Mouse (Mus musculus) right cerebral cortex, postnatal 14 days (tissue): ENCODE results near the gene Gnb1.
"Not testable (repeated sequence)": the region's sequence is repeated elsewhere in the genome, so short reads cannot be mapped to it uniquely, and the experiment has no call there.

ENCODE experiments used
- DNase-seq: peaks from one replicate; pipeline ENCODE4 v3.0.0; 2022

The Gnb1 gene

DNA sequence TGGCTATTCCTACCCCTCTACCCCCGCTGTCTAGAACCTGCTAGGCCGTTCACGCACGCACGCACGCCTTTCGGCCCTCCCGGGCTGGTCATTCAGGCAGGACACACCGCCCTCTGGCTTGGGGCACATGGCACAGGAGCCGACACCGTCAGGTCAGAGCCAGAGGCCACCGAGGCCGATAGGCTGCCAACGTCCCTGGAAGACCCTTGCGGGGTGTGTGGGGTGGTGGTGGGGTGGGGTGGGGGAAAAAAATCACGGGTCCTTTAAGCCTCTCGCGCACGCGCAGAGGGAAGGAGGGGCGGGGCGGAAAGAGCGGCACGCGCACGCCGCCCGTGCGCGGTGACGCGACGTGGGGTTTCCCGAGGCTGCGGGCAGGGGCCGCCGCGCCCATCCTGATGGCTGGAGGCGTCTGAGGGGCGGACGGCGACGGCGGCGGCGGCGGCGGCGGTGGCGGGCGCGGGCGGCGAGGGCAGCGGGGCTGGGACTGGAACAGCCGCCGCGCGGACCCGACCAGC is at the start of gene Gnb1:
Gene Gnb1 (plus strand): TSS at position 372 of the 515 bp plus-strand sequence.
- peak; percentile 98 for DNase-seq

DNA sequence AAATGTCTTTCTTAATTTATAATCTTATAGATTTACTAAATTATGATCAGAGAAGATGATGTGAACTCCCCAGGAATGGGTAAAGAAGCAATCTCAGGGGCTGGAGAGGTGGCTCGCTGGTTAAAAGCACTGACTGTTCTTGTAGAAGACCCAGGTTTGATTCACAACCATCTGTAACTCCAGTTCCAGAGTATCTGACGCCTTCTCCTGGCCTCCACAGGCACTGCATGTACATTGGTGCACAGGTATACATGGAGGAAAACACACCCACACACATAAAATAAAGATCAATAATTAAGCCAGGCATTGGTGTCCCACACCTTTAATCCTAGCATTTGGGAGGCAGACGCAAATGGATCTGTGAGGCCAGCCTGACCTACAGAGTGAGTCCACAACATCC is 48.4 kb upstream of the Gnb1 start:
- no peak for DNase-seq

DNA sequence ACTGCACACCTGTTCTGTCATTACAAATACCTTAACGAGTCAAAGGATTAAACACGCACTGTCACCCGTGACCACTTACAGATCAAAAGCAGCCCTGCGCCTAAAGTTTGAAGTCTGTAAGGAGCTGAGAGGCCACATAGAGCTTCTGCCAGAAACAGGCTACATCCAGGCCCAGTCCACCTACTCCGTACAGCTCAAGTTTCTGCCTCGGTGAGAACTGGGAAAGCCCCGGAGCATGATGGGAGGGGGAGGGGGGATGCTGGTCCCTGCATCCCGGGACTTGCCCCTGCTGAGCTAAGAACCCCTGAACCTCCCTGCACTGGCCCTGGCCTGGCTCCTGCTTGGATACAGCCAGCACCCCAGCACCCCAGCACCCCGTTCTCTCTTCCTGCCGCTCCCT is 39.6 kb upstream of the Gnb1 start:
- no peak for DNase-seq

DNA sequence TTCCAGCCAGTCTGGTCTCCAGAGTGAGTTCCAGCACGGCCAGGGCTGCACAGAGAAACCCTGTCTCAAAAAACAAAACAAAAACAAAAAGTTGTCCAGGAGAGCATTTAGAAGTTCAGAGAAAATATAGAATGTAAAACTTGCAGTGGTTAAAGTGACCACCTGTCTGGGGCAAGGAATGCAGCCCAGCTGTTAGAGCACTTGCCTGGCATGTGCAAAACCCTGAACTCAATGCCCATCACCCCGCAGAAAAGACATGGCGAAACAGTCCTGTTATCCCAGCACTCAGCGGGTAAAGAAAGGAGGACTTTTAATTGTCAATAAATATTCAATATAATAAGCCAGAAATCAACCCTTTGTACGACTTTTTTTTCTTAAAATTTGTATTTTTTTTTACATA is 32.6 kb upstream of the Gnb1 start:
- DNase-seq: no peak

GRCm38 (mm10) chr4:155463050-155463449 is 28.1 kb upstream of the Gnb1 start:
- DNase-seq: no peak

DNA sequence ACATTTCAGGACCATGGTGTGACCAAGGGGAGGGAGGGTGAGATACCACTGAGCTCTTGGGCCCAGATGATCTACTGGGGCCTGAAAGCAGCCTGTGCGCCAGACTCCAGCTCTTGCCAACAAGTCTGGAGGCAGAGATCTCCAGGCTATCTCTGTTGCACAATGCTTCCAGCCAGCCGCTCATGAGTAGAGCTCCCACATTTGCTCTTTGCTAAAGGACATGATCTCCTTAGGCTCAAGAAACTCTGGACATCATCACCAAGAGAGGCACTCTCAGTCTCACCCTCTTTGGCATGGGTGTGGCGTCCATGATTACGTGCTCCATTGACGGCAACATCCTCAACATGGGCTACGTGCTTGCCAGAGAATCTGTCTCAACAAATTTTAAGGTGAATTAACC is 27.6 kb upstream of the Gnb1 start:
- no peak for DNase-seq

DNA sequence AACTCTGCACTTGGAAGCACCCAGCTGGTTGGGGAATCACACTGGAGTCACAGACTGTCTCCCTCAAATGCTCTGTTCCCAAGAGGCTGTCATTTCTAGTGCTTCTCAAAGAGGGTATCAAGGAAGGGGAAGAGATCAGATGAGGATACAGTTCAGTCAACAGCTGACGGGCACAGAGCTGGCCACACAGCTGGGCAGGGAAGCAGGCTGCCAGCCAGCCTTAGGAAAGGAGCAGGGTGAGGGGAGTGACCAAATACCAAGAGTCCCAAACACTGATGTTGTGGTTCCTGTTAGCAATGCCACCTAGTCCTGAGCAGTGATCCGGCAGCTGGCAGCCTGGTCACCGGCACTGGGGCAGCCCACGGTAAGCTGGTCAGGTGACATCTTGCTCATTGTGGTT is 27.1 kb upstream of the Gnb1 start:
- no peak for DNase-seq

- DNase-seq: no peak
Observed at GRCm38 (mm10) chr4:155465607-155466006, 25.6 kb upstream of the Gnb1 start.

- DNase-seq: no peak
Observed at GRCm38 (mm10) chr4:155466080-155466479, 25.1 kb upstream of the Gnb1 start.

GRCm38 (mm10) chr4:155467237-155468010 is 23.7 kb upstream of the Gnb1 start:
- DNase-seq: no peak

DNA sequence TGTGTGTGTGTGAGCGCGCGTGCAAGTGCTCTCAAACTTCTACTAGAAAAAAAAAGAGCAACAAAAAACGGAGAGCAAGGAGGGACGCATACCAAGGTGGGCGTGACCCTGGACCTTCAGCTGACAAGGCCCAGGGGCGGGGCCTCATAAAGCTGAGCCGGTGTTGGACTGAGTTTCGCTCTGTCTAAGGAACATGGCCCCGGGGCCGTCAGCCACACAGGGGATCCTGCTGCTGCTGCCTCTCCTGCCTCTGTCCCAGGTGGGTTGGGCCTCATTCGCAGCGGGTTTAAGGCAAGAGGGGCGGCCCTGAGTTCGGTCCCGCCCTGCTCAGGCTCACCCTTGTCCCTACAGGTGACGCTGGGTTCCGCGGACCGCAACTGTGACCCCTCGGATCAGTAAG is 22.2 kb upstream of the Gnb1 start, which contains the start of gene Tmem52:
Gene Tmem52 (plus strand): TSS at position 163 of the 400 bp plus-strand sequence.
- DNase-seq: no peak

GRCm38 (mm10) chr4:155469590-155470262 is 21.4 kb upstream of the Gnb1 start:
- DNase-seq: no peak

DNA sequence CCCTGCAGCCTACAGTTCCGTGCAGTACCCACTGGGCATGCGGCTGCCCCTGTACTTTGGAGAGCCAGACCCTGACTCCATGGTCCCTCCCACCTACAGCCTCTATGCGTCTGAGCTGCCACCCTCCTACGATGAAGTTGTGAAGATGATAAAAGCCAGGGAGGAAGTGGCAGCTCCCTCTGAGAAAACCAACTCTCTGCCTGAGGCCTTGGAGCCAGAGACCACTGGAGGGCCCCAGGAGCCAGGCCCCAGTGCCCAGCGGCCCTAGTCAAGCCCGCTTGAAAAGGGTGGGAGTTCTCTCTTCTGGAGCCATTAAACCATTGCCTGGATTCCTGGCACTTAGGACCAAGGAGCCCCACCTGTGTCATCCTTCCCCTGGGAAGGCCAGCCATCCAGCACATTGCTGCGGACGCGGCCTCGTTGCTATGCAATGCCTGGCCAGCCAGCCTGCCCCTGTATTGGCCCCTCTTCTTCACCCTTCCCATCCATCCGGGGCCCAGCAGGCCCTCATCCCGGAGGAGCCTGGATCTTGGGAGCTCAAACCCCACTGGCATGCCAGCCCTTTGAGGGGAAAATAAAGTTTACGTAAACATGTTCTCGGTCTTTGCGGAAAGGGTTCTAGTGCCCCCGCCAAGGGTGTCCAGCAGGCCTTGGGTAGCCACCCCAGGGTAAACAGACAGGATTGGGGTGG is 20.8 kb upstream of the Gnb1 start:
- DNase-seq: no peak

DNA sequence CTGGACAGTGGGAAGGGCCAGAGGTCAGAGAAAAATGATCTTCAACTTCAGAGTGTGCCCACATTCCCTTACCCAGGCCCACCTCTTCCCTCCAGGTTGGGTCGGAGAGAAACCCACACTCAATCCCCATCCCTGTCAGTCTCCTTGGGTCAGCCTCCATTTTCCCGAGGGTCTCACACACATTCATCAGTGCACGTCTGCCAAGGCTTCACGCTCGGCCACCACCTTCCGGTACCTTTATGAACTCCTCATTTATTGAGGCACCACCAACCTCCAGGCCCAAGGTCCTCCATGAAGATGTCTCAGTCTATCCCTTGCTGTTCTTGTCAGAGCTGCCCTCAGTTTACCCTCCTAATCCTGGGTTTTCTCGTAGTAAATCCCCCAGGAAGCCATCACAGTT is 20.2 kb upstream of the Gnb1 start:
- DNase-seq: no peak

GRCm38 (mm10) chr4:155471406-155471805 is 19.8 kb upstream of the Gnb1 start:
- no peak for DNase-seq

DNA sequence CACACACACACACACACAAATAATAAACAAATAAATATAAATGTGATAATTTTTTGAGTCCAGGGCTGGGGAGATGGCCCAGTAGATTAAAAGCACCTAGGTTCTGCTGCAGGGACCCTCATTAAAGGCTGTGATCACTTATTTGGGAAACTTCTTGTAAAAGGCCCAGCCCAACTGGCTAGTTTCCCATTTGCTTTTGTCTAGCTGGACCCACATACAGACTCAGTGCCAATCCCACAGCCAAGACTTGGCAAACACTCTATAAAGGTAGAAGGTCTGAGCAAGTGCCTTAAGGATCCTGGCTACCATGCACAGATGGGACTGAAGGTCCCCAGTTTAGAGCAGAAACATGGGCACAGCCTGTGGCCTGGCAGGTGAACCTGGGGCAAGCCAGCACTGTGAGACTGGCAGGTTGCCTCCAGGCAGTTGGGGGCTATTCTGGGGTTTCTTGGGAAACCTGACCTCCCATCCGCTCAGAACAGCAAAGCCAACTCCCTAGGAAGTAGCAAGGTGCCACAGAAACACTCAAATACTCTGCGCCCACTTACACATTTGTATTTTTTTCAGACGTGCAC is 18.4 kb upstream of the Gnb1 start:
- DNase-seq: no peak

- DNase-seq: no peak
Observed at GRCm38 (mm10) chr4:155473319-155473718, 17.8 kb upstream of the Gnb1 start.

- DNase-seq: not testable (repeated sequence)
Observed at GRCm38 (mm10) chr4:155473796-155474195, 17.4 kb upstream of the Gnb1 start.

GRCm38 (mm10) chr4:155481381-155482124 is 9.6 kb upstream of the Gnb1 start:
- DNase-seq: peak; percentile 77

- no peak for DNase-seq
Observed at GRCm38 (mm10) chr4:155482125-155482480, 9.1 kb upstream of the Gnb1 start.

GRCm38 (mm10) chr4:155482733-155483540 is 8.2 kb upstream of the Gnb1 start:
- DNase-seq: no peak

GRCm38 (mm10) chr4:155485521-155485920 is 5.6 kb upstream of the Gnb1 start:
- no peak for DNase-seq
